Mouse (Mus musculus): Measurements from ENCODE around the gene Lbx2. TPM values are rescaled to one million over a fixed set of nuclear protein-coding genes. Genes with fewer than 3 reads are reported as not detected.

Lbx2 gene
- polyA plus RNA-seq, 1 experiment from 2014 or later: 0.28 TPM

MicroRNAs encoded within 50 kb of the gene (microRNA counts, 519-probe panel; counts per million panel counts)
- microRNA mmu-miR-3470a+mmu-miR-3470b: 322 counts per million, percentile 70 among the panel's probes with 10 or more counts

Small RNAs within 50 kb of the gene (microRNA-seq; reads per million reads assigned to microRNA genes)
- gene Mir3470a (not detected), gene Mir7040 (not detected)

Other genes starting within 250 kb of the Lbx2 start
- gene Sema4f, start 146.6 kb upstream of the Lbx2 start, polyA plus RNA-seq (2014; fragmentation: Nextera tagmentation; extraction: Ambion mirVana): not detected in 2 replicates
- gene M1ap, start 139.5 kb upstream of the Lbx2 start, polyA plus RNA-seq (2014; fragmentation: Nextera tagmentation; extraction: Ambion mirVana): 0.35 and 1.4 TPM in 2 replicates
- gene Dok1, start 52.9 kb upstream of the Lbx2 start, polyA plus RNA-seq (2014; fragmentation: Nextera tagmentation; extraction: Ambion mirVana): 4.3 and 6.4 TPM in 2 replicates
- 3.8 and 6.2 TPM in 2 replicates for gene Loxl3, start 52.2 kb upstream of the Lbx2 start, polyA plus RNA-seq (2014; fragmentation: Nextera tagmentation; extraction: Ambion mirVana)
- gene Aup1, start 31.8 kb upstream of the Lbx2 start, polyA plus RNA-seq (2014; fragmentation: Nextera tagmentation; extraction: Ambion mirVana): 87.8 and 95.5 TPM in 2 replicates
- gene Htra2, start 31.1 kb upstream of the Lbx2 start, polyA plus RNA-seq (2014; fragmentation: Nextera tagmentation; extraction: Ambion mirVana): 42.8 and 47.6 TPM in 2 replicates
- gene Dqx1, start 28.5 kb upstream of the Lbx2 start, polyA plus RNA-seq (2014; fragmentation: Nextera tagmentation; extraction: Ambion mirVana): 0.38 and 0.46 TPM in 2 replicates
- 0.30 and 1.9 TPM in 2 replicates for gene Tlx2, start 16.1 kb upstream of the Lbx2 start, polyA plus RNA-seq (2014; fragmentation: Nextera tagmentation; extraction: Ambion mirVana)
- 14.1 and 16.8 TPM in 2 replicates for gene Pcgf1, start 8.5 kb upstream of the Lbx2 start, polyA plus RNA-seq (2014; fragmentation: Nextera tagmentation; extraction: Ambion mirVana)
- gene Ccdc142, start 15.2 kb downstream of the Lbx2 start, polyA plus RNA-seq (2014; fragmentation: Nextera tagmentation; extraction: Ambion mirVana): 1.6 and 2.2 TPM in 2 replicates
- 1.3 and 1.5 TPM in 2 replicates for gene Gm42688, start 15.2 kb downstream of the Lbx2 start, polyA plus RNA-seq (2014; fragmentation: Nextera tagmentation; extraction: Ambion mirVana)
- gene Mrpl53, start 22.7 kb downstream of the Lbx2 start, polyA plus RNA-seq (2014; fragmentation: Nextera tagmentation; extraction: Ambion mirVana): 179 and 180 TPM in 2 replicates
- 17.8 and 21.6 TPM in 2 replicates for gene Mogs, start 29.1 kb downstream of the Lbx2 start, polyA plus RNA-seq (2014; fragmentation: Nextera tagmentation; extraction: Ambion mirVana)
- gene Wbp1, start 35.2 kb downstream of the Lbx2 start, polyA plus RNA-seq (2014; fragmentation: Nextera tagmentation; extraction: Ambion mirVana): 76.0 and 94.5 TPM in 2 replicates
- 10.3 and 11.3 TPM in 2 replicates for gene Ino80b, start 39.1 kb downstream of the Lbx2 start, polyA plus RNA-seq (2014; fragmentation: Nextera tagmentation; extraction: Ambion mirVana)
- gene Rtkn, start 49.1 kb downstream of the Lbx2 start, polyA plus RNA-seq (2014; fragmentation: Nextera tagmentation; extraction: Ambion mirVana): 9.9 and 11.6 TPM in 2 replicates
- gene Wdr54, start 70.0 kb downstream of the Lbx2 start, polyA plus RNA-seq (2014; fragmentation: Nextera tagmentation; extraction: Ambion mirVana): 6.0 and 6.2 TPM in 2 replicates
- gene 1700003E16Rik, start 70.0 kb downstream of the Lbx2 start, polyA plus RNA-seq (2014; fragmentation: Nextera tagmentation; extraction: Ambion mirVana): 0.31 and 0.43 TPM in 2 replicates
- 53.1 and 60.2 TPM in 2 replicates for gene Dctn1, start 79.6 kb downstream of the Lbx2 start, polyA plus RNA-seq (2014; fragmentation: Nextera tagmentation; extraction: Ambion mirVana)
- 0.11 and 0.16 TPM in 2 replicates for gene Slc4a5, start 133.5 kb downstream of the Lbx2 start, polyA plus RNA-seq (2014; fragmentation: Nextera tagmentation; extraction: Ambion mirVana)
- 23.2 and 24.1 TPM in 2 replicates for gene Mthfd2, start 239.5 kb downstream of the Lbx2 start, polyA plus RNA-seq (2014; fragmentation: Nextera tagmentation; extraction: Ambion mirVana)
- 34.9 and 36.2 TPM in 2 replicates for gene Mob1a, start 239.6 kb downstream of the Lbx2 start, polyA plus RNA-seq (2014; fragmentation: Nextera tagmentation; extraction: Ambion mirVana)

All from heart, embryonic 14.5 days (tissue).